Mouse (Mus musculus): ENCODE results near the gene Kcnj13.

DNA sequence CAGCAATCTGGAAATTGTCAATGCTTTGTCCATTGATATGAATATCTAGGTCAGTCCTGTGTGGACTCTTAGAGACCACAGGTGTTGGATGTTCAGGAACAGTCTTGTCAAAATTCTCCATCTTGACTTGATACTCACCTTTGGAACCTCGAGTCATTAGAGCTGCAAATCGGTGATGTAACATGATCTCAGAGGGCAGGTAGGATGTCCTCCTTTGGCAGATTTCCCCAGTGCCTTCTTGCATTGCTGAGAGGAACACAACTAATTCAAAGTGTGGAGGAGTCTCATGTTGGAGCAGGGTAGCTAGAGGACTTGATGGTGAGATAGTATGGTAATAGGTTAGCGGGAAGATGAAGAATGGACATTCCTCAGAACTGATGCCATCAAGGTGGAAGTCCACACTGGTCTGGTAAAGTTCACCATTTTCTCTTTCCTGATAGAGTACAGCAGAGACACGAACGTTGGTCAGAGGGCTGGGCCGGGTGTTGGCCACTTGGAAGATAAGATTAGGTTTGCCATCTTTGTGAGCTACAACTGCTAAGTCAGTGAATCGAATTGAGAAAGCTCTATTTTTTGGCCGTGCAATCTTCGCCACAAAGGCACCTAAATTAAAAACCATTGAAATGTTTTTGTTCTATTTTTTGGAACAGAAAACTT, 8.0 kb downstream of the Kcnj13 start:
- no peak for TF ChIP-seq CTCF (IDR thresholded peaks at IDR 0.05; ENCODE audit: borderline replicate concordance, insufficient read depth, low read length)
- no peak for TF ChIP-seq POLR2A (IDR thresholded peaks at IDR 0.05; ENCODE audit: low read depth, low read length)
